Mouse (Mus musculus) spleen, adult 2 months (tissue): Measurements from ENCODE around the gene Ddx19b.

Experiments
- CTCF ChIP-seq: fragments of 200-500 bp; IDR thresholded peaks from 2 replicates; pipeline ENCODE4 v1.5.1; 2011; ENCODE audit warnings: mild to moderate bottlenecking, inconsistent platforms; ENCODE audit not compliant: insufficient read depth, insufficient read length, insufficient replicate concordance; ENCODE audit errors: extremely low read depth
- POLR2A ChIP-seq: fragments of 200-500 bp; IDR thresholded peaks from 2 replicates; pipeline ENCODE4 v1.6.1; 2011; ENCODE audit warnings: low read depth, low read length, inconsistent platforms

- TF ChIP-seq POLR2A (no peak), CTCF (no peak)
Measured at GRCm38 (mm10) chr8:110959071-110959780, 72.3 kb downstream of the Ddx19b start.
